Mouse (Mus musculus): Measurements from ENCODE around the gene Cldn6. TPM values are rescaled to one million over a fixed set of nuclear protein-coding genes. Genes with fewer than 3 reads are reported as not detected.

The Cldn6 gene
- total and polyA plus RNA-seq, 3 experiments = not detected

GRCm38 (mm10) chr17:23694491-23694890 is 15.4 kb downstream of the Cldn6 start:
- Histone ChIP-seq H3K9me3 (replicated peaks; ENCODE audit: insufficient read depth, low read length) (no peaks in the 10 kb centered on the region), H3K27me3 (ENCODE audit: control insufficient read depth in 1 of 2, insufficient read depth in 2 of 2, low read length in 2 of 2) (no peaks in the 10 kb centered on the region), H3K4me3 (ENCODE audit: control insufficient read depth in 1 of 2, insufficient read depth in 1 of 2, low read depth in 2 of 2, low read length in 2 of 2) (no peak overlapping the region), H3K9ac (ENCODE audit: control insufficient read depth, low read depth, low read length, poor library complexity, severe bottlenecking) (no peak overlapping the region), H3K27ac (ENCODE audit: control insufficient read depth, low read depth, low read length) (no peak overlapping the region), H3K36me3 (ENCODE audit: control insufficient read depth in 1 of 2, insufficient read depth in 2 of 2, low read length in 2 of 2) (peaks cover 0 to 2% of the 10 kb centered on the region in 2 experiments; a peak in 2 of 4 replicates), H3K79me2 (ENCODE audit: control insufficient read depth, insufficient read depth, low read length, poor library complexity) (no peaks in the 10 kb centered on the region; the same call in 1 of the 2 replicates), H3K4me1 (ENCODE audit: control insufficient read depth in 1 of 2, insufficient read depth in 2 of 2, low read length in 2 of 2) (peaks cover 5 to 7% of the 10 kb centered on the region in 2 experiments; a peak in 3 of 4 replicates)
- no peak for DNase-seq (ENCODE audit: low read depth, low spot score)
- TF ChIP-seq JUND (IDR thresholded peaks at IDR 0.05; ENCODE audit: low read depth, low read length) = no peak
- TF ChIP-seq POLR2AphosphoS2 (IDR thresholded peaks at IDR 0.05; ENCODE audit: low read length) = no peak
- TF ChIP-seq CHD1 (IDR thresholded peaks at IDR 0.05; ENCODE audit: low read depth, low read length) = no peak
- no peak for TF ChIP-seq E2F4 (IDR thresholded peaks at IDR 0.05; ENCODE audit: borderline replicate concordance, low read depth, low read length)
- TF ChIP-seq CTCF (IDR thresholded peaks at IDR 0.05 in 2 of 3, conservative IDR thresholded peaks at IDR 0.05 in 1 of 3; ENCODE audit: control insufficient read depth in 1 of 3, insufficient read depth in 1 of 3, low read depth in 2 of 3, low read length in 3 of 3, poor library complexity in 1 of 3, severe bottlenecking in 1 of 3) = no peak
- no peak for TF ChIP-seq ZKSCAN1 (IDR thresholded peaks at IDR 0.05; ENCODE audit: low read depth, low read length)
- TF ChIP-seq TCF12 (IDR thresholded peaks at IDR 0.05; ENCODE audit: low read depth, low read length) = no peak
- TF ChIP-seq SIN3A (IDR thresholded peaks at IDR 0.05; ENCODE audit: low read length) = no peak
- no peak for TF ChIP-seq RAD21 (IDR thresholded peaks at IDR 0.05; ENCODE audit: low read depth, low read length)
- TF ChIP-seq CHD2 (IDR thresholded peaks at IDR 0.05; ENCODE audit: low read length) = no peak
- no peak for TF ChIP-seq MAFK (IDR thresholded peaks at IDR 0.05; ENCODE audit: borderline replicate concordance, low read depth, low read length)
- TF ChIP-seq ZMIZ1 (IDR thresholded peaks at IDR 0.05; ENCODE audit: low read depth, low read length) = no peak
- TF ChIP-seq RCOR1 (IDR thresholded peaks at IDR 0.05; ENCODE audit: low read depth, low read length) = no peak
- no peak for TF ChIP-seq UBTF (IDR thresholded peaks at IDR 0.05; ENCODE audit: borderline replicate concordance, insufficient read depth, low read depth, low read length)
- TF ChIP-seq MYB (IDR thresholded peaks at IDR 0.05; ENCODE audit: low read depth, low read length) = no peak

GRCm38 (mm10) chr17:23695801-23696200 is 16.8 kb downstream of the Cldn6 start:
- Histone ChIP-seq H3K79me2 (ENCODE audit: control insufficient read depth, insufficient read depth, low read length, poor library complexity) (no peaks in the 10 kb centered on the region; the same call in 1 of the 2 replicates), H3K27ac (ENCODE audit: control insufficient read depth, low read depth, low read length) (no peak overlapping the region), H3K36me3 (ENCODE audit: control insufficient read depth in 1 of 2, insufficient read depth in 2 of 2, low read length in 2 of 2) (peaks cover 0 to 2% of the 10 kb centered on the region in 2 experiments; a peak in 2 of 4 replicates), H3K4me3 (ENCODE audit: control insufficient read depth in 1 of 2, insufficient read depth in 1 of 2, low read depth in 2 of 2, low read length in 2 of 2) (no peak overlapping the region), H3K9ac (ENCODE audit: control insufficient read depth, low read depth, low read length, poor library complexity, severe bottlenecking) (no peak overlapping the region), H3K27me3 (ENCODE audit: control insufficient read depth in 1 of 2, insufficient read depth in 2 of 2, low read length in 2 of 2) (no peaks in the 10 kb centered on the region), H3K4me1 (ENCODE audit: control insufficient read depth in 1 of 2, insufficient read depth in 2 of 2, low read length in 2 of 2) (peaks cover 5 to 7% of the 10 kb centered on the region in 2 experiments; a peak in 3 of 4 replicates), H3K9me3 (replicated peaks; ENCODE audit: insufficient read depth, low read length) (no peaks in the 10 kb centered on the region)
- no peak for DNase-seq (ENCODE audit: low read depth, low spot score)
- TF ChIP-seq USF1 (IDR thresholded peaks at IDR 0.05; ENCODE audit: low read depth, low read length) (no peak), SMC3 (IDR thresholded peaks at IDR 0.05; ENCODE audit: low read depth, low read length) (no peak), GABPA (IDR thresholded peaks at IDR 0.05; ENCODE audit: low read depth, low read length) (no peak), RCOR1 (IDR thresholded peaks at IDR 0.05; ENCODE audit: low read depth, low read length) (no peak)
